10 mouse cellular contexts compared by ENCODE assay signal in the genomic region with DNA sequence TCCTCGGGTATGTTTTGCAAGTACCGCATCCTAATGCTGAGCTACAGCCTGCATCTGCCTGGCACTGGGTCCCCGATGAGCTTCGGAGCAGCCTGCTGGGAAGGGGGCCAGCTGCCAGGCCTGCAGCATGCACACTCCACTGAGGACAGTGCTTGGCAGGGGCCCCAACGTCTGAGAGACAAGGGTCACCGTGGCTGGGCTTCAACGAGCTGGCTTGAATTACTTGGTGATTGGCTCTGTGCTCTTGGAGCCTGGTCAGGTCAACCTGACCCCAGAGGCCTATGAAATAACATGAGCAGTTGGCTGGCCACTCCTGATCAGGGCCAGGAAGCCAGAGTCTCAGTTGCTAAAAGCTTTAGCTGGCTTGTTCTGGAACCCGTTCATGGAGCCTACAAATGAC.
A peak's percentile ranks its signal among the peaks of the same experiment; 100 is the strongest.
DNase-seq lines count a peak whose midpoint lies in the region; ATAC-seq and TF ChIP-seq lines count a peak whose summit lies in the region.
"Had no signal": no experiment of that assay in that cellular context is flagged by ENCODE, and none has a peak within 500 bp of the region (broad histone marks: within the 10 kb centered on the region; RNA-seq: fewer than 3 reads in every experiment).

No protein-coding gene starts in this region.

- no peak overlapping the region for H3K4me3 ChIP-seq in liver, postnatal 0 days (ENCODE audit: low read depth, low read length)
- H3K4me3 ChIP-seq: neural tube, embryonic 12.5 days had no signal

- ATAC-seq in liver, postnatal 0 days, result no peak
- ATAC-seq in CD4-positive, CD25-positive, alpha-beta regulatory T cell, adult 4 months, result no peak

- no peak overlapping the region for H3K27ac ChIP-seq in liver, postnatal 0 days (ENCODE audit: low read depth)
- H3K27ac ChIP-seq: neural tube, embryonic 12.5 days had no signal

- 50% methylated on average over 8 of the region's 8 CpGs for WGBS in liver, postnatal 0 days (ENCODE audit: insufficient replicate concordance)

- H3K9me3 ChIP-seq in liver, postnatal 0 days (ENCODE audit: low read length), result no peaks in the 10 kb centered on the region
- H3K9me3 ChIP-seq: neural tube, embryonic 12.5 days had no signal

- H3K27me3 ChIP-seq in liver, postnatal 0 days (ENCODE audit: insufficient read depth, low read length), result no peaks in the 10 kb centered on the region

- H3K9ac ChIP-seq in liver, postnatal 0 days (replicated peaks), result no peak overlapping the region
- H3K9ac ChIP-seq: neural tube, embryonic 12.5 days had no signal

- H3K36me3 ChIP-seq in liver, postnatal 0 days (replicated peaks; ENCODE audit: insufficient read depth, low read length), result no peaks in the 10 kb centered on the region
- H3K36me3 ChIP-seq: G1E; neural tube, embryonic 12.5 days had no signal

- no peak for TF ChIP-seq CTCF in liver, postnatal 0 days (IDR thresholded peaks at IDR 0.05; ENCODE audit: low read depth)

- TF ChIP-seq EP300 in liver, postnatal 0 days (IDR thresholded peaks at IDR 0.05; ENCODE audit: low read depth), result no peak

- H3K4me2 ChIP-seq in liver, postnatal 0 days (ENCODE audit: low read depth, low read length), result no peak overlapping the region
- H3K4me2 ChIP-seq: neural tube, embryonic 12.5 days had no signal

- H3K4me1 ChIP-seq in liver, postnatal 0 days (ENCODE audit: insufficient read depth), result peaks cover 17% of the 10 kb centered on the region

- DNase-seq in liver, postnatal 0 days, result peak; percentile 36
- no peak for DNase-seq in liver
- peak; percentile 82 to 91 for DNase-seq in cerebellum, postnatal 10 days
- DNase-seq in gastrocnemius, postnatal 4 days (ENCODE audit: low spot score in 2 of 2), result peak; percentile 55 to 83
- DNase-seq in layer of hippocampus, adult 18-20 months (ENCODE audit: low spot score in 2 of 2), result peak; percentile 29 to 63
- DNase-seq in lung, postnatal 14 days, result peak; percentile 61
- DNase-seq in urinary bladder, postnatal 25 days (ENCODE audit: low spot score), result peak; percentile 17
